Mouse (Mus musculus): ENCODE results near the gene Dysf.

DNA sequence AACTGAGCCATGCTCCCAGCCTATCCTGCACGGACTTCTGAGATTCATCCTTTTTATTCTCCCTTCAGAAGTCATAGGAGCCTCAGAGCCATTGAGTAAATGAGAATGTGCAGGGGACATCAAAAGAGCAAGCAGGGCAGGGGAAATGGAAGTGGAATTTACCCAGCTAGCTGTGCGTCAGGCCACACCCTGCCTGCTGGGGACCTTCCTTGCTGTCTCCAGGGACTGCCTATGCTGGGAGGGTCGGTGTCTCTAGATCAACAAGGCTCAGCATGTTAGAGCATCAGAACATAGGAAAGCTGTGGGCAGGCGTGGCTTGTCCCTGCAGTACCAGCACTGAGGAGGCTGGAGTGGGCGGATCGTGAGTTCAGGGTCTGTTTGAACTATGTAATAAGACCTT is 42.6 kb downstream of the Dysf start:
- no peak for TF ChIP-seq CTCF (conservative IDR thresholded peaks at IDR 0.05 in 1 of 2, IDR thresholded peaks at IDR 0.05 in 1 of 2; ENCODE audit: low read depth in 2 of 2, low read length in 2 of 2)
- no peak for TF ChIP-seq PAX5 (IDR thresholded peaks at IDR 0.05; ENCODE audit: low read length)
- peak; percentile 58 for TF ChIP-seq POLR2A (IDR thresholded peaks at IDR 0.05; ENCODE audit: low read depth, low read length)
- 0 out of 2 replicates have a peak, but pooled peaks have one; percentile 15 for TF ChIP-seq BHLHE40 (IDR thresholded peaks at IDR 0.05; ENCODE audit: low read depth, low read length)
- TF ChIP-seq ZNF384 (IDR thresholded peaks at IDR 0.05; ENCODE audit: low read depth, low read length), result no peak
- peak; percentile 31; the same call in 1 of the 2 replicates for TF ChIP-seq MXI1 (IDR thresholded peaks at IDR 0.05; ENCODE audit: low read depth, low read length)
